Mouse (Mus musculus) 3T3-L1 (cell line): ENCODE results near the gene Rab17.

Experiments used
- DNase-seq: peaks from one replicate; pipeline ENCODE4 v3.0.0-alpha.2; 2015; ENCODE audit warnings: low read depth, low spot score

The Rab17 gene

GRCm38 (mm10) chr1:90969347-90969784, at the start of gene Rab17:
Gene Rab17, minus strand, starts transcription at chr1:90969661.
- no peak for DNase-seq

GRCm38 (mm10) chr1:91017111-91017758, 47.8 kb upstream of the Rab17 start:
- DNase-seq = no peak

- no peak for DNase-seq
Measured at GRCm38 (mm10) chr1:91015571-91015970, 46.1 kb upstream of the Rab17 start.

DNA sequence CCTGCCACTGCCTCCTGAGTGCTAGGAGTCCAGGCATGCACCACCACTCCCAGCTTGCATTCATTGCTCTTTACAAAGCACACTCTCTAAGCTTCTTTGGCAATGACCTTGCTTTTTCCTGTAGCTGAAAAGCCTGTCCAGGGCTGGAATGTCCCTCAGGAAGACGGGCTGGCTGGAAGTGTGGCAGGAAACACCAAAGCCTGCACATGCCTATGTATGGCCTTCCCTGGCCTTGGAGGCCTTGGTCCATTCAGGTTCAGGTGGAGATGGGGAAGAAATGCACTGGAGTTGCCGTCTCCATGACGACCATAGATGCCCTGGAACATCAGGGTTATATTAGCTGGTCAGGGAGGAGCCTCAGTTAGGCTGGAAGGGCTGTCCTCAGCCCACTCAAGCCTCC, 44.3 kb upstream of the Rab17 start:
- no peak for DNase-seq

- DNase-seq = no peak
Measured at GRCm38 (mm10) chr1:91011336-91011735, 41.9 kb upstream of the Rab17 start.

DNA sequence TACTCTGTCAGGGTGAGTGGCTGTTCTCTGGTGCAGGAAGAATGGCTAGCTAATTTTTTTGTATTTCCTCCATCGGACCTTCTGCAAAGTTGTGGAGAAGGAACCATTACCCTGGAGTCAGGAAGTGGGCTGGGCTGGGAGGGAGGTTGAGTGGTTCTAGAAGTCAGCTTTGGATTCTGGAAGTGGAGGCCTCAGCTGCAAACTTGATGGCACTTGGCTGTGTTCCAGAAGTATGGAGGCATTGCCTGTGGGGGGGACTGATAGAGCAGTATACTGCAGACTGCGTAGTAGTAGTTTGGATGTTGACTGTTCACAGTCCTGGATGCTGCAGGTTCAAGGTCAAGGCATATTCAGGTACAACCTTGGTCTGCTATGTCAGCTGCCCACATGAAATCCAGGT, 41.3 kb upstream of the Rab17 start:
- DNase-seq = no peak

GRCm38 (mm10) chr1:91010216-91010615, 40.8 kb upstream of the Rab17 start:
- no peak for DNase-seq

DNA sequence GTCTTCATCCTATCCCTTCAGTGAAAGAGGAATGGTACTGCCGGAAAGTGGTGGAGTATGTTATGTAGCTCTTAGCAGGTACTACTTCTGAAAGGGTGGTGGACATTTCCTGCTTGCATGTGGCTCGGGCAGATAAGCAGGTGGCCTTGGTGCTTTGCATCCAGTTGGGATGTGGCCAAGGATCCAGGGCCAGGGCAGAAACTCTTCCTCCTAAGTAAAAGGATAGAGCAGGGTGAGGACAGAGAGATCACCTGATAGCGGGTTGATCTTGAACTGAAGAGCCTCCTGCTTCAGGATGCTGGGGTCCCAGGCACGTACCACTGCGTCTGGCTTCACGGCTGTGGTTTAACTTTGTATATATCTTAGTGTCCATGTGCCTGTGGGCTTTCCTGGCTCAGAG, 39.8 kb upstream of the Rab17 start:
- DNase-seq = no peak

- DNase-seq = no peak
Measured at GRCm38 (mm10) chr1:91008746-91009145, 39.3 kb upstream of the Rab17 start.

DNA sequence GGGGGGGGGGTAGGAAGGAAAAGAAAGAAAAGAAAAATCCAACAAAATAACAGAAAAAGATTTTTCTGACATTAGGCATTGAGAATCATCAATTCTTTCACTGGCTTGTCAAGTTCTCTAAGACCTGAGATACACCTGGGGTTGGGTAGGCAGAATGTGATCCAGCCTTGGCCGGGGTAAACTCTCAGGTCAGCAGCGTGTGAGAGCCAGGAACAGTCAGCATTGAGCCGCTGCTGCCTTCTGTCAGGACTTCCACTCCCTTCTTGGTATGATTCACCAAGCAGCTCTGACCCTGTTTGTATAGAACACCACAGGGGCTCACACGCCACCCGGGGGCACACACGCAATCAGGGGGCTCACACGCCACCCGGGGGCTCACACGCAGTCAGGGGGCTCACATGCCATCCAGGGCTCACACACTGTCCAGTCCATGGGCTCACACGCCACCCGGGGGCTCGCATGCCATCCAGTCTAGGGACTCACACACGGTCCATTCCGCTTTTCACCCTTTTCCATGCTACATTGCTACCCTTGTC, 38.8 kb upstream of the Rab17 start:
- no peak for DNase-seq

DNA sequence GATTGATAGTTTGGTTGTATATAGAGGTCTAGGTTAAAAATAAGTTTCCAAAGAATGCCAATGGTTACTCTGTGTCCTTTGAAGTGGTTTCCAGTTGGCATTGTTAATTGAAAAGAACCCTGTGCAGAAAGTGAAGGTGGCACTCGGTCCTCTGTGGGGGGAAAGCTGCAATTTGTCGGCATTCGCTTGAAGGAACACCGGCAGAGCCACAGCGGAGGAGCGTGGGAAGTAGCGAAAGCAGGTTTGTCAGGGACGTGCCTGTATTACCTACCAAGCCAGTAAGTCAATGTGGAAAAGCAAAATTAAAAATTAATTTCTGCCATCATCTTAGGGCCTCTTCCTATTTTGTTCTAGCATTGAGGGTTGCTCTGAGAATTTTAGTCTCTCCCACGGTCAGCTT, 37.2 kb upstream of the Rab17 start:
- DNase-seq = no peak

DNA sequence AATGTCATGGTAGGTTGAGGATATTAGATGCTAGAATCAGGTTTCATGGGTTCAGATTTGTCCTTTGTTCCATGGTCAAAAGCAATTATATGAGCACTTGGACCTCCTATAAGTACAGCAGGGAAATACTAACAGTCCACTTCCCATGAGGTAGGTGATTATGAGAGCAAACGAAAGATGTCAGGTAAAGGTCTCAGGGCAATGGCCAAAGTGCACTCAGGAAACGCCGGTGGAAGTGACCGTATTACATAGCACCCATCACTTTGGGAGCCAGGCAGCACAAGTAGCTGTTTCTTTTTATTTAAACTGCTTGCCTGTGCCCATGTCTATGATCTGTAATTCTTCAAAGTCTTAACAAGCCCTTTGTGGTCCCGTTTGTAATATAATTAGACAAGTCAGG, 36.6 kb upstream of the Rab17 start:
- DNase-seq = no peak

GRCm38 (mm10) chr1:91003522-91004253, 34.2 kb upstream of the Rab17 start:
- no peak for DNase-seq

GRCm38 (mm10) chr1:91002641-91003040, 33.2 kb upstream of the Rab17 start:
- DNase-seq = no peak

GRCm38 (mm10) chr1:91001871-91002539, 32.5 kb upstream of the Rab17 start:
- no peak for DNase-seq

DNA sequence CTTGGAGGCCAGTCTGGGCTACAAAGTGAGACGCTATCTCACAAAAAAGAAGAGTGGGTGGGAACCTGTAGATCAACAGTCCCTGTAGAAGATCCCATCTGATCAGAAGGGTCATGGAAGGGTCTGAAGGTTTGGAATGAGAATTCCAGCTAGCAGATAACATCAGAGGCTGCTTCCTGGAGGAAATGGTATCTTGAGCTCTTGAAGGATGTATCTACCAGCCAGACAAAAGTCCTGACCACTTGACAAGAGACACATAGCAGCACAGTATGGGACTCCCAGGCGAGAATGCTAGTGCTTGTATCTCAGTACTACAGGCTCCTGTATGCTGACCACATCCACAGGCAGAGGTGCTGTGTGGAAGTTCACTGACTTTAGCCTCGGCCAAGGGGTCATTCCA, 31.6 kb upstream of the Rab17 start:
- DNase-seq = no peak

- no peak for DNase-seq
Measured at GRCm38 (mm10) chr1:90999911-91000601, 30.6 kb upstream of the Rab17 start.

GRCm38 (mm10) chr1:90998891-90999611, 29.6 kb upstream of the Rab17 start:
- peak; percentile 47 for DNase-seq

DNA sequence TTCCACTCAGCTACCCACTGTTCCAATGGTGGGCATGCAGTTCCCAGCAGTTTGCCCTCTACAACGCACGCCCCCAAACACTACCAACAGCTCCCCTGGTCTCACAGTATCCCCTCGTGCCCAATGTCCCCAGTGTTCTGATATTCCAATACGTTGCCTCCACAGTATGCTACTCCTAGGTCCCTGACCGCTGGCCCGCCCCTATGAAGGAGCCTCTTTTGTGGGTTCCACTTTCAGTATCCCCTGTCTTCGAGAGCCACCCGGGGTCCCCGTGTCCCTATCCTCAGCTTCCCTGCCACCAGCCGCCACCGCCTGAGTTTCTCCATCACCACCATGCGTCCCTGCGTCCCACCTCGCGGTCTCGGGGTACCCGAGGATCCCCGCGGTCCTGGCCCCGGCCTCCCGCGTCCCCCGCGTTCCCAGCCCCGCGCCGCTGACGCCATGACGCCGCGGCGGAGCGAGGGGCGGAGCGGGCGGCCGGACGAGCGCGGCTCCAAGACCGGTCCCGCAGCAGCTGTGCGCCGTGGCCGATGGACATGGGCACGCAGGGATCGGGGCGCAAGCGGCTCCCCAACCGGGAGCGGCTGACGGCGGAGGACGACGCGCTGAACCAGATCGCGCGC, 28.9 kb upstream of the Rab17 start, which contains the start of gene Lrrfip1:
Lrrfip1 (plus strand) TSS at position 470 of the 623 bp plus-strand sequence.
- DNase-seq = peak; percentile 47

DNA sequence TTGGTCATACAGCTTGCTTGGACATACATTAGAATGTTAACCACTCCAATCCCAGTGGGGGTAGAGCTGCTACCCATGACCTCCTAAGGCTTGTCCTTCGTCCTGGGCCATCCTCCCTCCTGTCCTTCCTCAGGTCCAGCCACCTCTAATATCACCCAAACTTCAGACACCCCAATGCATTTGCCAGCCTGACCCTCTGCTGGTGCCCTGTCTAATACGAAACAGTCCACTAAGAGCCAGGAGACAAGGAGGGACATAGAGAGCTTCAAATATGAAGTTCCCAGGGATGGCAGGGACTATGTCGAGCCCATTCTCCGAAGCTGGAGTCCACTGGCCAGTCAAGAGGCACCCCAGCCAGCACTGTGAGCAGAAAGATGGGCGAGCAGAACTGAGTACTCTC, 28.2 kb upstream of the Rab17 start:
- DNase-seq = no peak

DNA sequence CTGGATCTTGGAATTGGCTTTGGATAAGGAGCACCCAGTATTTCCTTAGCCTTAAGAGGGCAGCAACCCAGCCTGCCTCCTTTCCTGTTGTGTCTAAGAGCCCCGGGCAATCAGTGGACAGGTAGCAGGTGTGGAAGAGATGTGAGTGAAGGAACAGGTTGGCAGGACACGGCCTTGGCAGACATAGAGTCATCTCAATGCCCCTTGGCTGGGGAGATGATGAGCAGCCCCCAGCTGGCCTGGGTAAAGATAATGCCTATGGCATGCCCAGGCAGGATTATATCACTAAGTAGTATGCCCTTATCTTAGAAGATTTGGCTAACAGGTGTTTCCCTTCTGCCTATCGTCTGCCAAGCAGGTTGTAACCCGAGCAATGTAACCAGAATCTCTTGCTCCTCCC, 27.7 kb upstream of the Rab17 start:
- no peak for DNase-seq
